Mouse (Mus musculus) liver, embryonic 15.5 days (tissue): ENCODE data around the gene Atp6v1d. TPM values are rescaled to one million over a fixed set of nuclear protein-coding genes. Genes with fewer than 3 reads are reported as not detected.

Source experiments
- ATAC-seq: fragments of 200-750 bp; cut with Nextera tagmentation; 2 replicates; pipeline ENCODE4 v1.8.0; 2017; ENCODE audit warnings: moderate number of reproducible peaks, mild to moderate bottlenecking, moderate library complexity; ENCODE audit not compliant: insufficient read depth
- H3K27ac ChIP-seq: fragments of 300-500 bp; sonication (generic); replicated peaks from 2 replicates; pipeline ENCODE4 v1.5.1; 2015; ENCODE audit warnings: mild to moderate bottlenecking, inconsistent platforms
- H3K27me3 ChIP-seq: fragments of 300-500 bp; sonication (generic); 2 replicates; pipeline ENCODE4 v1.6.1; 2015; ENCODE audit warnings: mild to moderate bottlenecking, inconsistent platforms
- H3K36me3 ChIP-seq: fragments of 300-500 bp; sonication (generic); replicated peaks from 2 replicates; pipeline ENCODE4 v1.6.1; 2015; ENCODE audit warnings: moderate library complexity, mild to moderate bottlenecking, inconsistent platforms
- H3K4me1 ChIP-seq: fragments of 300-500 bp; sonication (generic); replicated peaks from 2 replicates; pipeline ENCODE4 v1.6.1; 2015; ENCODE audit warnings: inconsistent platforms
- H3K4me2 ChIP-seq: fragments of 300-500 bp; sonication (generic); 2 replicates; pipeline ENCODE4 v1.6.1; 2015; ENCODE audit warnings: moderate library complexity, mild to moderate bottlenecking, inconsistent platforms
- H3K4me3 ChIP-seq: fragments of 300-500 bp; sonication (generic); replicated peaks from 2 replicates; pipeline ENCODE4 v1.5.1; 2015; ENCODE audit warnings: mild to moderate bottlenecking, inconsistent platforms
- H3K9ac ChIP-seq: fragments of 300-500 bp; sonication (generic); 2 replicates; pipeline ENCODE4 v1.6.1; 2015; ENCODE audit warnings: moderate library complexity, mild to moderate bottlenecking, inconsistent platforms
- H3K9me3 ChIP-seq: fragments of 300-500 bp; sonication (generic); replicated peaks from 2 replicates; pipeline ENCODE4 v1.6.1; 2016; ENCODE audit warnings: inconsistent platforms
- WGBS: fragments of 180-500 bp; shearing (Covaris S2); methylation state at CpG from one replicate; pipeline ENCODE4 v1.1.7; 2015; ENCODE audit warnings: mixed read lengths; ENCODE audit not compliant: insufficient replicate concordance; 5-methylcytosine and 5-hydroxymethylcytosine counted together
- polyA plus RNA-seq: library from polyadenylated mRNA; unstranded; fragments of >200 nt; fragmentation: Nextera tagmentation; extraction: Ambion mirVana; gene quantifications from 2 replicates; pipeline ENCODE4 v1.2.1, GENCODE M21; 2015

The Atp6v1d gene
- polyA plus RNA-seq, 1 experiment from 2014 or later: 23.8 TPM

DNA sequence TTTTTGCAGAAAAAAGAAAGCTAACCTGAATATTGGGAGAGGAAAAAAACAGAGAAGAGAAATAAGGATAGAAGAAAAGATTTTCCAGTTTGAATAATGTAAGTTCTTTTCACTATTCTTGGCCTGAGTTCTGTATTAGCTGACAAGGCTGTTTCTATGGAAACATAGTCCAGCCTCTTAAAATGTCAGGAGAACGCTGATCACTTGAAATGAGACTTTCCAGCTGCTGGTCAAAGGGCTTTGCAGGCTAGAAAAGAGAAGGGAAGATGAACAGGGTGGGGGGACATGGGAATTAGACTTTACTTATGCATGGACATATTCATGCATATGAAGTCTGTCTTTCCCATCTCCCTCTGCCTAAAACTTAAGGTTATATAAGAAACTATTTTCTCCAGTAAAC lies 67.2 kb downstream of the Atp6v1d start:
- Histone ChIP-seq H3K36me3 (peaks cover 8% of the 10 kb centered on the region), H3K4me1 (peaks cover 3% of the 10 kb centered on the region), H3K4me3 (no peak overlapping the region), H3K27ac (no peak overlapping the region), H3K27me3 (no peaks in the 10 kb centered on the region), H3K9ac (no peak overlapping the region), H3K4me2 (no peak overlapping the region), H3K9me3 (no peaks in the 10 kb centered on the region)
- 67% methylated on average over 1 of the region's 1 CpGs for WGBS
- ATAC-seq: no peak

DNA sequence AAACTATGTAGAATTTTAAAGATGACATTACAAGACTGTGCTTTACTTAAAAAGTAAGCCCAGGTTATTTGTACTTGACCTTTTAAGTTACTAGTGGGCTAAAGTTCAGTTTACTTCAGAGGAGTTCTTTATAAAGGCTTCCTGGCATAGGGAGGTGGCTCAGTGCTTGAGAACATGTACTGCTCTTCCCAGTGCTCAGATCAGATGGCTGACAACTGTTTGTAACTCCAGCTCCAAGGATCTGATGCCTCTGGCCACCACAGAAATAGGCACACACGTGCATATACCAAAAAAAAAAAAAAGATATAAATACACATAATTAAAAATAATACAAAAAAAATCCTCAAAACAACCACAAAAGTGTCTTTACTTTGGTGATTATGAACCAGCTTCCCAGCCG lies 70.6 kb downstream of the Atp6v1d start:
- H3K9ac ChIP-seq: no peak overlapping the region
- WGBS: 57% methylated on average over 2 of the region's 2 CpGs
- no peak overlapping the region for H3K4me2 ChIP-seq
- no peak overlapping the region for H3K4me3 ChIP-seq
- peaks cover 14% of the 10 kb centered on the region for H3K4me1 ChIP-seq
- no peaks in the 10 kb centered on the region for H3K36me3 ChIP-seq
- no peaks in the 10 kb centered on the region for H3K27me3 ChIP-seq
- ATAC-seq: no peak
- no peaks in the 10 kb centered on the region for H3K9me3 ChIP-seq
- H3K27ac ChIP-seq: no peak overlapping the region

Other genes with a start within 250 kb of the Atp6v1d start
- not detected in 2 replicates for gene Fam71d, start 170.1 kb downstream of the Atp6v1d start, polyA plus RNA-seq
- gene Mpp5, start 112.7 kb downstream of the Atp6v1d start, polyA plus RNA-seq: 6.9 and 7.9 TPM in 2 replicates
- gene Eif2s1, start 181 bp upstream of the Atp6v1d start, polyA plus RNA-seq: 166 and 171 TPM in 2 replicates
- gene Plek2, start 45.3 kb upstream of the Atp6v1d start, polyA plus RNA-seq: 41.4 and 46.1 TPM in 2 replicates
- gene Tmem229b, start 146.0 kb upstream of the Atp6v1d start, polyA plus RNA-seq: 3.4 and 3.5 TPM in 2 replicates
- gene Plekhh1, start 167.5 kb upstream of the Atp6v1d start, polyA plus RNA-seq: 0.06 and 0.13 TPM in 2 replicates
- gene Pigh, start 228.0 kb upstream of the Atp6v1d start, polyA plus RNA-seq: 5.2 and 5.7 TPM in 2 replicates